Mouse (Mus musculus) brain, embryonic 14.5 days (tissue): ENCODE measurements around the gene Znrf2. TPM values are rescaled to one million over a fixed set of nuclear protein-coding genes. Genes with fewer than 3 reads are reported as not detected.

Source experiments
- DNase-seq: peaks from one replicate; pipeline ENCODE4 v3.0.0-alpha.2; 2011; ENCODE audit warnings: low read depth
- CTCF ChIP-seq: fragments of 200-500 bp; IDR thresholded peaks from 2 replicates; pipeline ENCODE4 v1.5.1; 2012; ENCODE audit warnings: inconsistent platforms, mild to moderate bottlenecking, moderate library complexity, borderline replicate concordance; ENCODE audit not compliant: insufficient read depth, insufficient read length; ENCODE audit errors: extremely low read depth
- POLR2A ChIP-seq: fragments of 200-500 bp; IDR thresholded peaks from 2 replicates; pipeline ENCODE4 v1.6.1; 2012; ENCODE audit warnings: mild to moderate bottlenecking, inconsistent platforms, borderline replicate concordance; ENCODE audit not compliant: poor library complexity, insufficient read depth, insufficient read length, severe bottlenecking; ENCODE audit errors: extremely low read depth
- polyA plus RNA-seq: library from polyadenylated mRNA; depleted of rRNA; stranded (reverse); fragments of >200 nt; gene quantifications from 2 replicates; pipeline ENCODE4 v1.2.3, GENCODE M21; 2012

Znrf2 gene
- polyA plus RNA-seq, 1 experiment, result 19.3 TPM

DNA sequence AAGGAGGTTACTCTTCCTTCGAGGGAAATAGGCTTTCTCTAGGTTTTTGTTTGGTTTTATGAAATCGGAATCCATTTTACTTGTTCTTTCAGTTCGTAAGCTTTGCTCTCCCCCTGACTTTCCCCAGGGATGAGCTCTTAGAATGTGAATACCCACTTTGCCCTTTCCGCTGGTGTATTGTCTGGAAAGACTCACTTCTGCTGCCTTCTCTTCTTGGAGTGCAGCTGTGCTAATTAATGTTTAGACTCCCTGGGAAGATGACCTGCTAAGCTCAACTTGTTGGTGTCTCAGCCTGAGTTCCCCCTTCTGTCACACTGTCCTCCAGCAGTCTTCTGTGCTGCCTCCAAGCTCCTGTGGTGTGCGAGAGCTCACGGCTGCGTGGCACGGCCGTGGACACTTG lies 73.5 kb downstream of the Znrf2 start:
- DNase-seq, result no peak
- TF ChIP-seq CTCF (no peak), POLR2A (no peak)

GRCm38 (mm10) chr6:54891384-54891783 lies 74.7 kb downstream of the Znrf2 start:
- TF ChIP-seq POLR2A (no peak), CTCF (no peak)
- no peak for DNase-seq

GRCm38 (mm10) chr6:54900256-54900655 lies 83.5 kb downstream of the Znrf2 start:
- TF ChIP-seq CTCF (no peak), POLR2A (no peak)
- peak; percentile 45 for DNase-seq

DNA sequence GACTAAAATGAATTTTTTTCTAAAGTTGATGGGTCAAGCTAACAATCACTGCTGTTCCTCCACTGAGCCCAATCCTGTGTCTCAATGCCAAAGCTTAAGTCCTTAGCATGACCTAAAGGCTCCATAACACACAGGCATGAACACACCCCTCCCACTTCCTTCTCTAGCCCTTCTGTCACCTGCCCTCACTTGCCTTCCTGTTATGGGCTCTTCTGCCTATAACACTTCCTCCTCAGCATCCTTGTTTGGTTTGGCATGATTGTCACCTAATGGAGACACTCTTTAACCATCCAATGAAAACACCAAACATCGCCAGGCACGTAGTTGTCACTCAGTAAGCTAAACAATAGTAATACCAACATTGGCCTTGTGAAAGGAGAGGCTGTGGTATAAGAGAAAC lies 85.8 kb downstream of the Znrf2 start:
- DNase-seq, result no peak
- TF ChIP-seq POLR2A (no peak), CTCF (no peak)

DNA sequence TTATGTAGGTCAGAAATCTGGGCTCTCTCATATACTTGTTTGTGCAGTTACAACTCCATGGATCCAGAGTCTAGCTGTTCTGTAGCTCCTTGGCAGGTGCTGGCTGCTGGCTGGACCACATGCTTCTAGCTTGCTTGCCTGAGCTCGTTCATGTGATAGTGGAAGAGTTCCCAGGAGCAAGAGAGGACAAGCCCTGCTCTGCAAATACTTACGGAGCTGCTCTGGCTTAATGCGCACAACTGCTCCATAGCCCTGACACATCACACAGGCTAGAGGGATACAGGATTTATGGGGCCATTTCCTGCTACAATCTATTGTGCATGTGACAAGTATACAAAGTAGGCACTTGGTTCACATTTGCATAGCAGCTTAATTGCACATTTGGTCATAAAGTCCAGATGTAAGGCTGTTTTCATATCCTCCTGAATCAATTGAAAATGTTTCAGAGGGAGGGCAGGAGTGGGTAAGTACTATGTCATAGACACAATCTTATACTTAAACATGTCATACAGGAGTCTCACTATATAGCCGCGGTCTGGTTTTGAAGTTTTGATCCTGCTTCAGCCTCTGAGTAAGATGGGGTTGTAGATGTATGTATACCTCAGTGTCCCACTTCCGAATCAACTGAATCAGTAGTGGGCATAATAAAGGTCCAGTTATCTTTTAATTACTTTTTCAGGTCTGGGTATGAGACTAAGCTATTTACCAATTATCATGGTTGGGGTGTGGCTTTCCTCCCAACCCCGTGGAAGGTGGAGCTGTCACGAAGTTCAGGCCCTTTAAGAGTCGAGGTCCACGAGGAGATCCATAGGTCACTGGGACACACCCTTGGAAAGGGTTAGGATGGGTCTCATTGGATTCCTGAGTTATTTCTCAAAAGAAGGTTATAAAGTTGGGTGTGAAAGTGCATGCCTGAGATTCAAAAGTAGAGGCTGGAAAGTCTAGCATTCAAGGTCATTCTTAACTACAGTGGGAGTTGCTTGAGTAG lies 89.6 kb downstream of the Znrf2 start:
- TF ChIP-seq CTCF, result no peak
- TF ChIP-seq POLR2A, result no peak
- peak; percentile 5 for DNase-seq

DNA sequence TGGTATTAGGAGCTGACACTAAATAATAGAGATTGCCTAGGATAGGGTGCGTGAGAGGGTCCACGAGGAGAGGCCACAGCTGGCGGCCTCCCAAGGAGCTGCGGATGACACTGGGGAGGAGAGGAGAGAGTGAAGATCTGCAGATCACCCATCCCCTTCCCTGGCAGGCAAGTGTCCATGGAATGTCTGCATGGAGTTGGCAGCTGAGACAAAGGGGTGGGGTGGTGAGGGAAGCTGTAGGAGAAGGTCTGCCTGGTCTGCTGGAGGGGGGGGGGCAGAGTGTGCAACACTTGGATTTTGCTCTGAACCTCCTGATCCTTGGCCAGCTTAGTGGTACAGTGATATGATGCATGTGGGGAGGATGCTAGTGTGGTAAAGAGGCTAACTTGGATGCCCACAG lies 98.3 kb downstream of the Znrf2 start:
- no peak for DNase-seq
- TF ChIP-seq CTCF (no peak), POLR2A (no peak)

DNA sequence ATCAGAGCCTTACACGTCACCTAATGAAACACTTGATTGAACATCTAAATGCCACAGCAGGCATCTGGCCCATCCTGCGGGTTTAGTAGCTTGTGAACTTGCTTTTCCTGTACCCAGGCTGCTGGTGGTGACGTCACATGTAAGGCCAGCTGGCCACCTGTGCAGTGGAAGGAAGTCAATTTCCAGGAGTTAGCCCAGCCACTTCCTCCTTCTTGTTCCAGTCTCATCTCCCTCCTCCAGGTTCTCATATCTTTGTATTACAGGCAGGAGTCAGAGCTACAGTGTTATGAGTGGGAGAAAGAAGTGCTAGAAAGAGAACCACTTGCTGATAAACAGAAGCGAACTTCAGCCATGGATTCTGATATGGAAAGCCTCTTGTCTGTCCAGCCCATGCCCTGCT lies 99.4 kb downstream of the Znrf2 start:
- no peak for TF ChIP-seq POLR2A
- TF ChIP-seq CTCF, result no peak
- no peak for DNase-seq

GRCm38 (mm10) chr6:54916941-54917340 lies 100.2 kb downstream of the Znrf2 start:
- DNase-seq, result no peak
- no peak for TF ChIP-seq CTCF
- TF ChIP-seq POLR2A, result no peak

DNA sequence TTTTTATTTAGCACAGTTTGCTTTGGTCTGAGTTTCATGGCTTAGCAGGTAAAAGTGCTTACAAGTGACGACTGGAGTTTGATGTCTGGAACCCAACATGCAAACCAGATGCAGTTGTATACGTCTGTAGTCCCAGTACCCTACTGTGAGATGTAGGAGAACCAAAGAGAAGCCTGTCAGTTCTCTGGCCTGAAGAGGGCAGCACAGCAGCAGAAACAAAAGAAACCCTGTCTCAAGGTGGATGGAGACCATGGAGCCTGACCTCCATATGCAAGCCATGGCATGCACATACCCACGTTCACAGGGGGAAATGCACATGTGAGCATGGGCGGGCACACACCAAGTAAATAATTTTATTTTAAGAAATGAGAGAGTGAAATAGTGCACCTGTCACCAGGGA lies 100.8 kb downstream of the Znrf2 start:
- peak; percentile 50 for DNase-seq
- no peak for TF ChIP-seq POLR2A
- TF ChIP-seq CTCF, result peak; percentile 54; the same call in 1 of the 2 replicates

GRCm38 (mm10) chr6:54918521-54918920 lies 101.8 kb downstream of the Znrf2 start:
- TF ChIP-seq POLR2A, result no peak
- no peak for TF ChIP-seq CTCF
- DNase-seq, result no peak

DNA sequence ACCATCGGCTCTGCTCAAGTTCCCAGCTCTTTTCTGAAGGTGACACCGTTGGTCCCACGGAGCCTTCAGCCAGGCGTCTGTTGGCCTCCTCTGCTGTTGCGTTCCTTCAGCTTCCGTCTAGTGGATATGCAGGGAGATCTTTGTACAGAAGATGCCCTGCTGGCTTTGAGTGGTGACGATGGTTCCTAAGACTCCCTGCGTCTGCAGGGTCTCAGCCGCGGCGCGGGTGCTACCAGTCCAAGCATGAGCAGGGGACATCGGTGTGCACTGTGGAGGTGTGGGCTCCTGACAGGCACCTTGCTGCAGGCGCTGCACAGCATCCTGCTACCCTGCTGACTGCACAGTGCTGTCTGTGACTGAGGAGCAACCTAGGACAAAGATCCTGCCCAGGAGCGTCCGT lies 107.8 kb downstream of the Znrf2 start:
- TF ChIP-seq CTCF (no peak), POLR2A (no peak)
- no peak for DNase-seq
